Mouse (Mus musculus) megakaryocyte-erythroid progenitor cell, adult 5-6 weeks (primary cell): Measurements from ENCODE around the gene Nob1. TPM values are rescaled to one million over a fixed set of nuclear protein-coding genes. Genes with fewer than 3 reads are reported as not detected.

Source experiments
- ATAC-seq: replicated peaks from 2 replicates; pipeline ENCODE4 v1.8.0; 2016; ENCODE audit warnings: mild to moderate bottlenecking, inconsistent platforms; ENCODE audit not compliant: severe bottlenecking, poor library complexity, low FRiP score, low TSS enrichment
- total RNA-seq, 2 experiments: library from RNA; stranded (forward) in 1 of 2; stranded (reverse) in 1 of 2; fragments of 200-1000, 215-1000 nt in 1 of 2; fragments of >200 nt in 1 of 2; fragmentation: Nextera tagmentation in 1 of 2; gene quantifications; 2 replicates each; pipeline ENCODE4 v1.2.3; 2014 to 2017

The Nob1 gene
- total RNA-seq, 2 experiments from 2014 or later = 46.1 to 79.8 TPM

DNA sequence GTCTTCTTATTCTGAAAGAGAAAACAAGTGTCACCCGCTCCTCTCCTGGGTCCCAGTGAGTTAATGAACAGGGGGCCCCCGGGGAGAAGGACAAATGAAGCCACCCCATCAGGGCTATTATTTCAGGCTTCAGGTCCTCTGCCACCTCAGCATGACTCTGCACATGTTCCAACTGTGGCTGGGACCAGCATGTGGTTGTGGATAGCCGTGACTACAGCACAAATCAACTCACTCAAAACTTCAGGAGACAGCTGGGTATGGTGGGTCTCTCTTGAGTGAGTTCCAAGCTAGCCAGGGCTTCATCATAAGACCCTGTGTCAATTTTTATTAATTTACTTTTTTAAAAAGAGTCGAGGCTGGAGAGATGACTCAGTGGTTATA lies 33.7 kb downstream of the Nob1 start:
- ATAC-seq = 0 out of 2 replicates have a peak, but pooled peaks have one; percentile 28

GRCm38 (mm10) chr8:107390476-107391135 lies 34.2 kb downstream of the Nob1 start:
- no peak for ATAC-seq

DNA sequence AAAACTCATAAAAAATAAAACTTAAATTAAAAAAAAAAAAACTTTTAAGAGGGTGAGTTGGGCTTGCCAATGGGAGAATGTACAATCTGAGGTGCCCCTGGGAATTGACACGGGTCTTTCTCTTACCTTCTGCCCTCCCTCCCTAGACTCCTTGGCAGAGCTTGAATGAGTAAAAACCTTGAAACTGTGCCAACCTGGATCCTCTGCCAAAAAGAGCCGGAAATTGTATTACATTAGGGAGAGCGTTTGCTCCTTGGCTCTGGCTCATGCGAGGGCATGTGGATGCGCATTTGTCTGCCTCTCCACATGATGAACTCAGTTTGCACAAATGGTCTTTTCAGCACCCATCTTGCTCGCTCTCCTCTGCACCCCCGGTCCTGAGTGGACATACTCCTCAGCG lies 35.3 kb downstream of the Nob1 start:
- ATAC-seq = no peak

DNA sequence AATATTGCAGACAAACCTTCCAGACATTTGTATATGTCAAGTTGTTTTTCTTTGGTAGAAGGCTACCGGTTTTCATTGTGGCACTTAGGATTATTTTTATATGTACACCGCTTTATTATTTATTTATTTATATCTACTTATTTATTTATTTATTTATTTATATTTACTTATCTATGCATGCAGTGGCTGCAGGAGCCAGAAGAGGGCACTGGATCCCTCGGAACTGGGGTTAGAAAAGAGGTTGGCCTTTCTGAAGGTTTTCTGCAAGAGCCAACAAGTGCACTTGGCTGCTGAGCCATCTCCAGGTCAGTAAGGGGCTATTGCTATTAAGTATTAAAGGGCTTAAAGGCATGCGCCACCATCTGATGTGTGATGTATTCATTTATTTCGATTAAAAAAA lies 37.0 kb downstream of the Nob1 start:
- no peak for ATAC-seq

- ATAC-seq = peak; percentile 36
These were observed 38.2 kb downstream of the Nob1 start for GRCm38 (mm10) chr8:107386642-107387041.

- ATAC-seq = peak; percentile 80
These were observed 38.7 kb downstream of the Nob1 start for GRCm38 (mm10) chr8:107386171-107386570.

- ATAC-seq = 0 out of 2 replicates have a peak, but pooled peaks have one; percentile 7
These were observed 39.8 kb downstream of the Nob1 start for GRCm38 (mm10) chr8:107385063-107385462.

DNA sequence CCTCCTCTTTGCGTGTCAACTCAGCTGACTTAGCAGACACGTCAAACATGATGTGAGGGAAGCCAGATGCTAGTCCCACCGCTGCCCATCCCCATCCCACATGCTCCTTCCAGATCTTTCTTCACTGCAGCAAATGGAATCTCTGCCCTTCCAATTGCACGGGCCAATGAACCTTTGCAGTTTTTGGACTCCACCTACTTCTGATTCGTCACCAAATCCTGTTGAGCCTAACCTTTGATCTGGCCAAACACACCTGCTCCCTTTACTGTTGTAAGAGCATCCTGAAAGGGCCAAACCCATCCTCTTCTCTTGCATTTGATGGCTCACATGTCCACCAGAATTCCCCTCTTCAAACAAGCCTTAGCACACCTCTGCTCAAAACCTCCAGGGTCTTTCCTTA lies 40.2 kb downstream of the Nob1 start:
- ATAC-seq = no peak

DNA sequence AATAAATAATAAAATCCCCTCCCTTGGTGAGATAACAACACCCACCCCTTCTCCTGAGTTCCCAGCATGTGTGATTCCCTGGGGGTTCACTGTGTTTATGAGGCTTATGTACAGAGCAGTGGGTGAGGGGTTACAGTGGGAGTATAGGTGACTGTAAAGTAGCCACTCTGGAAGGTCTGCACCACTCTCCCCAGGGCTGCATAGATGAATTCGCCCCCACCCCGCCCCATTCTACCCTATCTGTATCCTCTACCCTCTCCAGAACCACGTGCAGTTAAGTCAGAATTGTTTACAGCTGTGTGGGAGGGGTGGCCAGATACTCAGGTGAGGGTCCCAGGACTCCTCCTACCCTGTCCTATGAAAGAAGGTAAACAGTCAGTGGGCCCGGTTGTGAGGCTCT lies 42.0 kb downstream of the Nob1 start:
- no peak for ATAC-seq

- no peak for ATAC-seq
These were observed 43.2 kb downstream of the Nob1 start for GRCm38 (mm10) chr8:107381666-107382065.

DNA sequence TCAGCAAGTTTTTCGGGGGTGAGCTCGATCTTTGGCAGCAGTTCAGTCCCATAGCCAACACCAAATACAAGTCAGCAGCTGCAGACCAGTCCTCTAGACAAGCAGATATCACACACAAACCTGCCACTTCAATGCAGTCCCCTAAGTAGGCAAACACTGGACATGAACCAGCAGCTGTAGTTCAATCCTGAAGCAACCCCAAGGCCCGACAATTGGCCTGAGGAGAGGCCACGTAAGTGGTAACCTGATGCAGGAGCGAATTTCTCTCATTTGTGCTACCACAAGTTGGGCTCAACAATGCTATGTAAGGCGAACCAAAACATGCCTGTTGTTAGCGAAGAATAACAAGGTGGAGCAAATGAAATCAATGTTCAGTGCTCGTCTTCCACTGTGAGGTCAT lies 44.1 kb downstream of the Nob1 start:
- ATAC-seq = no peak

GRCm38 (mm10) chr8:107377346-107377745 lies 47.5 kb downstream of the Nob1 start:
- no peak for ATAC-seq

- ATAC-seq = no peak
These were observed 54.5 kb downstream of the Nob1 start for GRCm38 (mm10) chr8:107370311-107370710.

Other genes with a start within 250 kb of the Nob1 start
- 25.8 and 29.9 TPM in 2 replicates for gene Nfat5, start 131.6 kb downstream of the Nob1 start, total RNA-seq (2014; fragmentation: Nextera tagmentation)
- gene Nfat5, start 131.6 kb downstream of the Nob1 start, total RNA-seq (2017) = 16.6 and 23.4 TPM in 2 replicates
- 30.2 TPM in 2 replicates for gene Nqo1, start 21.8 kb downstream of the Nob1 start, total RNA-seq (2014; fragmentation: Nextera tagmentation)
- 18.4 and 30.4 TPM in 2 replicates for gene Nqo1, start 21.8 kb downstream of the Nob1 start, total RNA-seq (2017)
- gene Wwp2, start 11.3 kb upstream of the Nob1 start, total RNA-seq (2014; fragmentation: Nextera tagmentation) = 39.4 and 53.2 TPM in 2 replicates
- 33.3 and 57.3 TPM in 2 replicates for gene Wwp2, start 11.3 kb upstream of the Nob1 start, total RNA-seq (2017)
- 258 and 283 TPM in 2 replicates for gene Psmd7, start 163.4 kb upstream of the Nob1 start, total RNA-seq (2014; fragmentation: Nextera tagmentation)
- gene Psmd7, start 163.4 kb upstream of the Nob1 start, total RNA-seq (2017) = 192 and 261 TPM in 2 replicates